Mouse (Mus musculus) CH12.LX (cell line): ENCODE measurements around the gene Sipa1. TPM values are rescaled to one million over a fixed set of nuclear protein-coding genes. Genes with fewer than 3 reads are reported as not detected.

Experiments used
- DNase-seq: peaks from one replicate; pipeline ENCODE4 v3.0.0-alpha.2; 2013; ENCODE audit errors: extremely low read depth
- H3K27ac ChIP-seq: 2 replicates; pipeline ENCODE4 v1.5.1; 2012; ENCODE audit warnings: low read depth, mild to moderate bottlenecking, control low read depth, moderate library complexity; ENCODE audit not compliant: insufficient read depth
- H3K27me3 ChIP-seq: replicated peaks from 2 replicates; pipeline ENCODE3; 2012; ENCODE audit warnings: inconsistent platforms
- H3K36me3 ChIP-seq, 2 experiments: replicated peaks in 1 of 2; 2 replicates each; pipeline versions ENCODE3 to v1.6.1; 2012; ENCODE audit warnings: inconsistent platforms in 1 of 2, low read length in 1 of 2, mild to moderate bottlenecking in 1 of 2, mixed read lengths in 1 of 2, moderate library complexity in 1 of 2; ENCODE audit not compliant: control insufficient read depth in 1 of 2, insufficient read depth in 1 of 2
- H3K4me1 ChIP-seq, 2 experiments: 2 replicates each; pipeline ENCODE4 v1.6.1; 2012; ENCODE audit warnings: inconsistent platforms in 1 of 2, moderate library complexity in 1 of 2; ENCODE audit not compliant: insufficient read depth in 2 of 2, control insufficient read depth in 1 of 2
- H3K4me2 ChIP-seq: 2 replicates; pipeline ENCODE4 v1.6.1; 2012; ENCODE audit warnings: low read depth, mild to moderate bottlenecking, control low read depth; ENCODE audit not compliant: poor library complexity, insufficient read depth, severe bottlenecking
- H3K4me3 ChIP-seq, 3 experiments: fragments of 150-350 bp in 1 of 3; sonication (generic) in 1 of 3; replicated peaks in 1 of 3; 2 replicates each; pipeline versions ENCODE3 to v1.5.1; 2011 to 2012; ENCODE audit warnings: low read depth in 2 of 3, low read length in 2 of 3, mild to moderate bottlenecking in 2 of 3, moderate library complexity in 2 of 3, control low read depth in 1 of 3, improper control_type of control experiment in 1 of 3, inconsistent platforms in 1 of 3, mixed read lengths in 1 of 3; ENCODE audit not compliant: poor library complexity in 1 of 3
- H3K79me2 ChIP-seq: replicated peaks from 2 replicates; pipeline ENCODE4 v1.6.1; 2012; ENCODE audit warnings: mild to moderate bottlenecking, moderate library complexity; ENCODE audit not compliant: control insufficient read depth, poor library complexity, insufficient read depth, severe bottlenecking; ENCODE audit errors: extremely low read depth
- H3K9ac ChIP-seq: 2 replicates; pipeline ENCODE4 v1.6.1; 2012; ENCODE audit warnings: low read depth, mild to moderate bottlenecking, control low read depth, moderate library complexity; ENCODE audit not compliant: insufficient read depth
- H3K9me3 ChIP-seq: replicated peaks from 2 replicates; pipeline ENCODE3; 2012; ENCODE audit warnings: low read length, inconsistent platforms, mixed read lengths
- BHLHE40 ChIP-seq: IDR thresholded peaks from 2 replicates; pipeline ENCODE4 v1.6.1; 2011; ENCODE audit warnings: mild to moderate bottlenecking, low read depth, low read length, improper control_type of control experiment
- CTCF ChIP-seq, 2 experiments: IDR thresholded peaks in 1 of 2; conservative IDR thresholded peaks in 1 of 2; 2 replicates each; pipeline ENCODE4 v1.5.1; 2011 to 2012; ENCODE audit warnings: low read depth in 2 of 2, low read length in 2 of 2, improper control_type of control experiment in 1 of 2, inconsistent platforms in 1 of 2, mild to moderate bottlenecking in 1 of 2, moderate library complexity in 1 of 2
- E2F4 ChIP-seq: IDR thresholded peaks from 2 replicates; pipeline ENCODE4 v1.6.1; 2011; ENCODE audit warnings: low read depth, low read length, improper control_type of control experiment; ENCODE audit not compliant: insufficient replicate concordance
- ELF1 ChIP-seq: IDR thresholded peaks from 2 replicates; pipeline ENCODE4 v1.6.1; 2014; ENCODE audit warnings: low read depth, mild to moderate bottlenecking, inconsistent platforms, low read length, improper control_type of control experiment
- EP300 ChIP-seq: IDR thresholded peaks from 2 replicates; pipeline ENCODE4 v1.6.1; 2011; ENCODE audit warnings: low read length, improper control_type of control experiment
- ETS1 ChIP-seq: conservative IDR thresholded peaks from 2 replicates; pipeline ENCODE4 v1.6.1; 2012; ENCODE audit warnings: low read depth, mild to moderate bottlenecking, inconsistent platforms, low read length, improper control_type of control experiment, moderate library complexity
- GABPA ChIP-seq: IDR thresholded peaks from 2 replicates; pipeline ENCODE4 v1.6.1; 2012; ENCODE audit warnings: low read depth, low read length, improper control_type of control experiment, inconsistent platforms; ENCODE audit not compliant: insufficient replicate concordance
- HCFC1 ChIP-seq: IDR thresholded peaks from 2 replicates; pipeline ENCODE4 v1.6.1; 2012; ENCODE audit warnings: low read depth, mild to moderate bottlenecking, inconsistent platforms, low read length, improper control_type of control experiment
- JUND ChIP-seq: conservative IDR thresholded peaks from 2 replicates; pipeline ENCODE4 v1.6.1; 2011; ENCODE audit warnings: low read depth, low read length, improper control_type of control experiment
- MAFK ChIP-seq: IDR thresholded peaks from 2 replicates; pipeline ENCODE4 v1.6.1; 2011; ENCODE audit warnings: low read length, improper control_type of control experiment; ENCODE audit not compliant: insufficient replicate concordance
- MAX ChIP-seq: IDR thresholded peaks from 2 replicates; pipeline ENCODE4 v1.6.1; 2011; ENCODE audit warnings: low read length, improper control_type of control experiment
- NELFE ChIP-seq: IDR thresholded peaks from 2 replicates; pipeline ENCODE4 v1.6.1; 2011; ENCODE audit warnings: low read depth, low read length, improper control_type of control experiment
- PAX5 ChIP-seq: IDR thresholded peaks from 2 replicates; pipeline ENCODE4 v1.6.1; 2012; ENCODE audit warnings: low read length, inconsistent platforms, mixed read lengths
- POLR2A ChIP-seq: IDR thresholded peaks from 2 replicates; pipeline ENCODE4 v1.6.1; 2011; ENCODE audit warnings: low read depth, mild to moderate bottlenecking, improper control_type of control experiment, low read length
- POLR2AphosphoS2 ChIP-seq: IDR thresholded peaks from 2 replicates; pipeline ENCODE4 v1.6.1; 2011; ENCODE audit warnings: low read depth, low read length, improper control_type of control experiment
- RAD21 ChIP-seq: IDR thresholded peaks from 2 replicates; pipeline ENCODE4 v1.6.1; 2011; ENCODE audit warnings: low read depth, mild to moderate bottlenecking, low read length, improper control_type of control experiment, moderate library complexity
- RCOR1 ChIP-seq: conservative IDR thresholded peaks from 2 replicates; pipeline ENCODE4 v1.6.1; 2012; ENCODE audit warnings: low read depth, mild to moderate bottlenecking, inconsistent platforms, low read length, improper control_type of control experiment
- SIN3A ChIP-seq: IDR thresholded peaks from 2 replicates; pipeline ENCODE4 v1.6.1; 2012; ENCODE audit warnings: low read length, improper control_type of control experiment, inconsistent platforms
- TBP ChIP-seq: conservative IDR thresholded peaks from 2 replicates; pipeline ENCODE4 v1.6.1; 2011; ENCODE audit warnings: low read depth, low read length, improper control_type of control experiment
- USF1 ChIP-seq: IDR thresholded peaks from 2 replicates; pipeline ENCODE4 v1.6.1; 2014; ENCODE audit warnings: low read depth, mild to moderate bottlenecking, inconsistent platforms, low read length, improper control_type of control experiment
- ZC3H11A ChIP-seq: IDR thresholded peaks from 2 replicates; pipeline ENCODE4 v1.6.1; 2012; ENCODE audit warnings: low read depth, mild to moderate bottlenecking, inconsistent platforms, low read length, improper control_type of control experiment
- ZKSCAN1 ChIP-seq: IDR thresholded peaks from 2 replicates; pipeline ENCODE4 v1.6.1; 2012; ENCODE audit warnings: low read depth, inconsistent platforms, low read length, improper control_type of control experiment, borderline replicate concordance
- ZMIZ1 ChIP-seq: IDR thresholded peaks from 2 replicates; pipeline ENCODE4 v1.6.1; 2012; ENCODE audit warnings: low read depth, mild to moderate bottlenecking, inconsistent platforms, low read length, improper control_type of control experiment
- ZNF384 ChIP-seq: IDR thresholded peaks from 2 replicates; pipeline ENCODE4 v1.6.1; 2012; ENCODE audit warnings: low read depth, low read length, improper control_type of control experiment, inconsistent platforms
- dilution Hi-C: fragments of 300-500 bp; cut with MboI; formaldehyde crosslinking; loops from 2 replicates; pipeline ENCODE4 v1.14.3; 2020; ENCODE audit warnings: low sequenced_read_pairs; ENCODE audit not compliant: extremely low pct_unique_long_range_greater_than_20kb, extremely low pct_ligation_motif_present
- in situ Hi-C: fragments of 300-500 bp; cut with MboI; formaldehyde crosslinking; loops from 3 replicates; pipeline ENCODE4 v1.14.3; 2019; ENCODE audit warnings: low sequenced_read_pairs, low pct_ligation_motif_present, low pct_unique_long_range_greater_than_20kb, mixed read lengths
- polyA plus RNA-seq: library from polyadenylated mRNA; unstranded; fragments of >175 nt; gene quantifications from 2 replicates; pipeline ENCODE4 v1.2.1, GENCODE M21; 2012; ENCODE audit warnings: low read depth; ENCODE audit not compliant: insufficient read length
- total RNA-seq, 2 experiments: library from RNA; depleted of rRNA; stranded (reverse); fragments of 300-350 nt in 1 of 2; fragments of >200 nt in 1 of 2; gene quantifications; 2 replicates each; pipeline ENCODE4 v1.2.3; 2012 to 2014

The Sipa1 gene
- total RNA-seq (2012; rRNA removed): 48.9 and 51.1 TPM in 2 replicates
- total RNA-seq (2014; rRNA removed): 17.6 and 18.8 TPM in 2 replicates
- 47.6 and 54.6 TPM in 2 replicates for polyA plus RNA-seq

DNA sequence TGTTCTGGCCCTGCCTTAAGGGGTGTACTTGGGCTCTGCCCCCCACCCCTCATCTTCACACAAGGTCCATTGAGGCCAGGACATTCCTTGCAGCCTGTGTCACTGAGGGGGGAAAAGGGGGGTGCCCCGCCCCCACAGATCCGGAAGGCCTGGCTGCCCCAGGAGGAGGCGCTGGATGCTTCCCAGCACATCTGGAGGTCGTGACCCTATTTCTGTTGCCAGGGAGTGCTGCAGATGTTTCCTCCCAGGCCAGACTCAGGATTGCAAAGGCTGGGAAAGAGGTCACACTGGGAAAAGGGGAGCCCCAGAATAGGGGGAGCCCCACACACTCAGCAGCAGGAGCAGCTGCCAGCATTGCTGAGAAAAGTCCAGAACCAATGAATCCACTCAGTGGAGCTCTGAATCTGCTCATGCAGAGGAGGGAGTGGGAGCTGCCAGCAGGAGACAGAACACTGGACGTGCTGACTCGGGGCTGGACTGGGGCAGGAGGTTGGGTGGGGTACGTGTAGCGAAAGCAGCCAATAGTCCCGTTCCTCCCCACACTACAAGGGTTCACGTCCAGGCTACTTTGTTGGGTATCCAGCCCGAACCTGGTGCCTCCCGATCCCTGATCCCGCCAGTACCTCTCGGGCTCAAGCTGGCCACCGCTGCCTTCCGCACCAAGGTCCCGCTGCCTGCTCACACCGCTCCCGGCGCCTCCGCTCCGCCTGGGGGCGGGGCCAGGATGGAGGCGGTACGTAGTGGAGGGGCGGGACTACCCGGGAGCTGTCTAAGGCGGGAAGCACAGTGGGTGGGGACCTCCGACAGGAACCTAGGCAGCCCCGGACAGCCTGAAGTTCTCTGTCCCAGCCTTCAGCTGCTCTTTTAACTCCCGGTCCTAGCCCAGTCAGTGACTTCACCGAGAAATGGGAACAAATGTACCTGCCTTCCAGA lies at the start of gene Sipa1:
TSS of gene Sipa1 (minus strand) at position 727 of the 933 bp plus-strand sequence.
- in situ Hi-C loops: no loop called here
- peak; percentile 89 for DNase-seq
- no peaks in the 10 kb centered on the region for H3K9me3 ChIP-seq
- peaks cover 42 to 61% of the 10 kb centered on the region in 2 experiments for H3K36me3 ChIP-seq
- dilution Hi-C loops: no loop called here
- H3K9ac ChIP-seq: peak within 1 kb of the TSS; percentile 70
- H3K27ac ChIP-seq: peak within 1 kb of the TSS; percentile 39
- H3K4me2 ChIP-seq: peak within 1 kb of the TSS; percentile 81
- no peaks in the 10 kb centered on the region for H3K27me3 ChIP-seq
- peak; percentile 55 for TF ChIP-seq ELF1
- TF ChIP-seq POLR2A: peak; percentile 85
- no peak for TF ChIP-seq EP300
- TF ChIP-seq HCFC1: no peak
- TF ChIP-seq E2F4: peak; percentile 56; the same call in 1 of the 2 replicates
- TF ChIP-seq POLR2AphosphoS2: peak; percentile 86
- 0 out of 2 replicates have a peak, but pooled peaks have one; percentile 61 for TF ChIP-seq NELFE
- peak; percentile 73; the same call in 1 of the 2 replicates for TF ChIP-seq ZMIZ1
- no peak for TF ChIP-seq RCOR1
- TF ChIP-seq USF1: no peak
- TF ChIP-seq MAFK: no peak
- peaks cover 14 to 36% of the 10 kb centered on the region in 2 experiments for H3K4me1 ChIP-seq
- H3K4me3 ChIP-seq: peak within 1 kb of the TSS; percentile 62 to 94 (median 81)
- H3K79me2 ChIP-seq: peaks cover 6% of the 10 kb centered on the region; the same call in 1 of the 2 replicates

GRCm38 (mm10) chr19:5713255-5713654 lies 49.7 kb upstream of the Sipa1 start:
- dilution Hi-C loops: no loop called here
- Histone ChIP-seq H3K27ac (peak overlapping the region; percentile 53; the same call in 1 of the 2 replicates), H3K36me3 (peaks cover 43 to 93% of the 10 kb centered on the region in 2 experiments), H3K4me1 (peaks cover 21 to 46% of the 10 kb centered on the region in 2 experiments), H3K4me3 (no peak overlapping the region), H3K9me3 (no peaks in the 10 kb centered on the region), H3K9ac (no peak overlapping the region), H3K4me2 (peak overlapping the region; percentile 5; the same call in 1 of the 2 replicates), H3K79me2 (no peaks in the 10 kb centered on the region), H3K27me3 (no peaks in the 10 kb centered on the region)
- DNase-seq: no peak
- in situ Hi-C loops: no loop called here
- TF ChIP-seq CTCF (conservative IDR thresholded peaks at IDR 0.05 in 1 of 2, IDR thresholded peaks at IDR 0.05 in 1 of 2; ENCODE audit: low read depth in 2 of 2, low read length in 2 of 2) (no peak), ETS1 (no peak), ZNF384 (no peak), USF1 (no peak), POLR2A (no peak), ZKSCAN1 (no peak), GABPA (no peak), BHLHE40 (no peak), RAD21 (no peak), PAX5 (no peak), MAX (no peak), E2F4 (no peak), TBP (no peak), SIN3A (no peak), HCFC1 (no peak), ZC3H11A (no peak), JUND (no peak), NELFE (no peak)
